Mouse (Mus musculus) CH12.LX (cell line): ENCODE data around the gene Bcl9l. TPM values are rescaled to one million over a fixed set of nuclear protein-coding genes. Genes with fewer than 3 reads are reported as not detected.

Experiments
- DNase-seq: peaks from one replicate; pipeline ENCODE4 v3.0.0-alpha.2; 2013; ENCODE audit errors: extremely low read depth
- H3K27ac ChIP-seq: 2 replicates; pipeline ENCODE4 v1.5.1; 2012; ENCODE audit warnings: low read depth, mild to moderate bottlenecking, control low read depth, moderate library complexity; ENCODE audit not compliant: insufficient read depth
- H3K27me3 ChIP-seq: replicated peaks from 2 replicates; pipeline ENCODE3; 2012; ENCODE audit warnings: inconsistent platforms
- H3K36me3 ChIP-seq, 2 experiments: replicated peaks in 1 of 2; 2 replicates each; pipeline versions ENCODE3 to v1.6.1; 2012; ENCODE audit warnings: inconsistent platforms in 1 of 2, low read length in 1 of 2, mild to moderate bottlenecking in 1 of 2, mixed read lengths in 1 of 2, moderate library complexity in 1 of 2; ENCODE audit not compliant: control insufficient read depth in 1 of 2, insufficient read depth in 1 of 2
- H3K4me1 ChIP-seq, 2 experiments: 2 replicates each; pipeline ENCODE4 v1.6.1; 2012; ENCODE audit warnings: inconsistent platforms in 1 of 2, moderate library complexity in 1 of 2; ENCODE audit not compliant: insufficient read depth in 2 of 2, control insufficient read depth in 1 of 2
- H3K4me2 ChIP-seq: 2 replicates; pipeline ENCODE4 v1.6.1; 2012; ENCODE audit warnings: low read depth, mild to moderate bottlenecking, control low read depth; ENCODE audit not compliant: poor library complexity, insufficient read depth, severe bottlenecking
- H3K4me3 ChIP-seq, 3 experiments: fragments of 150-350 bp in 1 of 3; sonication (generic) in 1 of 3; replicated peaks in 1 of 3; 2 replicates each; pipeline versions ENCODE3 to v1.5.1; 2011 to 2012; ENCODE audit warnings: low read depth in 2 of 3, low read length in 2 of 3, mild to moderate bottlenecking in 2 of 3, moderate library complexity in 2 of 3, control low read depth in 1 of 3, improper control_type of control experiment in 1 of 3, inconsistent platforms in 1 of 3, mixed read lengths in 1 of 3; ENCODE audit not compliant: poor library complexity in 1 of 3
- H3K79me2 ChIP-seq: replicated peaks from 2 replicates; pipeline ENCODE4 v1.6.1; 2012; ENCODE audit warnings: mild to moderate bottlenecking, moderate library complexity; ENCODE audit not compliant: control insufficient read depth, poor library complexity, insufficient read depth, severe bottlenecking; ENCODE audit errors: extremely low read depth
- H3K9ac ChIP-seq: 2 replicates; pipeline ENCODE4 v1.6.1; 2012; ENCODE audit warnings: low read depth, mild to moderate bottlenecking, control low read depth, moderate library complexity; ENCODE audit not compliant: insufficient read depth
- H3K9me3 ChIP-seq: replicated peaks from 2 replicates; pipeline ENCODE3; 2012; ENCODE audit warnings: low read length, inconsistent platforms, mixed read lengths
- CHD1 ChIP-seq: IDR thresholded peaks from 2 replicates; pipeline ENCODE4 v1.6.1; 2012; ENCODE audit warnings: low read depth, low read length, improper control_type of control experiment, inconsistent platforms
- E2F4 ChIP-seq: IDR thresholded peaks from 2 replicates; pipeline ENCODE4 v1.6.1; 2011; ENCODE audit warnings: low read depth, low read length, improper control_type of control experiment; ENCODE audit not compliant: insufficient replicate concordance
- ETS1 ChIP-seq: conservative IDR thresholded peaks from 2 replicates; pipeline ENCODE4 v1.6.1; 2012; ENCODE audit warnings: low read depth, mild to moderate bottlenecking, inconsistent platforms, low read length, improper control_type of control experiment, moderate library complexity
- GABPA ChIP-seq: IDR thresholded peaks from 2 replicates; pipeline ENCODE4 v1.6.1; 2012; ENCODE audit warnings: low read depth, low read length, improper control_type of control experiment, inconsistent platforms; ENCODE audit not compliant: insufficient replicate concordance
- HCFC1 ChIP-seq: IDR thresholded peaks from 2 replicates; pipeline ENCODE4 v1.6.1; 2012; ENCODE audit warnings: low read depth, mild to moderate bottlenecking, inconsistent platforms, low read length, improper control_type of control experiment
- IRF4 ChIP-seq: IDR thresholded peaks from 2 replicates; pipeline ENCODE4 v1.6.1; 2014; ENCODE audit warnings: low read depth, mild to moderate bottlenecking, inconsistent platforms, low read length, improper control_type of control experiment
- KAT2A ChIP-seq: IDR thresholded peaks from 2 replicates; pipeline ENCODE4 v1.6.1; 2012; ENCODE audit warnings: low read length, improper control_type of control experiment, inconsistent platforms; ENCODE audit not compliant: insufficient replicate concordance
- MAFK ChIP-seq: IDR thresholded peaks from 2 replicates; pipeline ENCODE4 v1.6.1; 2011; ENCODE audit warnings: low read length, improper control_type of control experiment; ENCODE audit not compliant: insufficient replicate concordance
- MAX ChIP-seq: IDR thresholded peaks from 2 replicates; pipeline ENCODE4 v1.6.1; 2011; ENCODE audit warnings: low read length, improper control_type of control experiment
- MEF2A ChIP-seq: IDR thresholded peaks from 2 replicates; pipeline ENCODE4 v1.6.1; 2014; ENCODE audit warnings: low read depth, mild to moderate bottlenecking, inconsistent platforms, low read length, improper control_type of control experiment, borderline replicate concordance
- MXI1 ChIP-seq: IDR thresholded peaks from 2 replicates; pipeline ENCODE4 v1.6.1; 2011; ENCODE audit warnings: mild to moderate bottlenecking, low read depth, low read length, improper control_type of control experiment
- NELFE ChIP-seq: IDR thresholded peaks from 2 replicates; pipeline ENCODE4 v1.6.1; 2011; ENCODE audit warnings: low read depth, low read length, improper control_type of control experiment
- TBP ChIP-seq: conservative IDR thresholded peaks from 2 replicates; pipeline ENCODE4 v1.6.1; 2011; ENCODE audit warnings: low read depth, low read length, improper control_type of control experiment
- ZNF384 ChIP-seq: IDR thresholded peaks from 2 replicates; pipeline ENCODE4 v1.6.1; 2012; ENCODE audit warnings: low read depth, low read length, improper control_type of control experiment, inconsistent platforms
- dilution Hi-C: fragments of 300-500 bp; cut with MboI; formaldehyde crosslinking; loops from 2 replicates; pipeline ENCODE4 v1.14.3; 2020; ENCODE audit warnings: low sequenced_read_pairs; ENCODE audit not compliant: extremely low pct_unique_long_range_greater_than_20kb, extremely low pct_ligation_motif_present
- in situ Hi-C: fragments of 300-500 bp; cut with MboI; formaldehyde crosslinking; loops from 3 replicates; pipeline ENCODE4 v1.14.3; 2019; ENCODE audit warnings: low sequenced_read_pairs, low pct_ligation_motif_present, low pct_unique_long_range_greater_than_20kb, mixed read lengths
- polyA plus RNA-seq: library from polyadenylated mRNA; unstranded; fragments of >175 nt; gene quantifications from 2 replicates; pipeline ENCODE4 v1.2.1, GENCODE M21; 2012; ENCODE audit warnings: low read depth; ENCODE audit not compliant: insufficient read length
- total RNA-seq, 2 experiments: library from RNA; depleted of rRNA; stranded (reverse); fragments of 300-350 nt in 1 of 2; fragments of >200 nt in 1 of 2; gene quantifications; 2 replicates each; pipeline ENCODE4 v1.2.3; 2012 to 2014

Bcl9l gene
- total and polyA plus RNA-seq, 3 experiments, result 0.67 to 7.5 (median 1.6) TPM

- 0 out of 2 replicates have a peak overlapping the region, but pooled peaks have one; percentile 85 for H3K4me2 ChIP-seq
- no peak overlapping the region for H3K9ac ChIP-seq
- DNase-seq, result no peak
- TF ChIP-seq GABPA (no peak), ZNF384 (no peak), MEF2A (no peak), NELFE (no peak), MAX (no peak), HCFC1 (no peak), IRF4 (no peak), MXI1 (no peak), CHD1 (no peak), MAFK (no peak), TBP (no peak), E2F4 (no peak), ETS1 (no peak), KAT2A (no peak)
- in situ Hi-C loops (no loop called here), dilution Hi-C loops (no loop called here)
- H3K9me3 ChIP-seq, result no peaks in the 10 kb centered on the region
- peaks cover 13 to 81% of the 10 kb centered on the region in 2 experiments for H3K4me1 ChIP-seq
- H3K4me3 ChIP-seq, result no peak overlapping the region
- H3K27ac ChIP-seq, result no peak overlapping the region
- H3K27me3 ChIP-seq, result peaks cover 5% of the 10 kb centered on the region
- H3K79me2 ChIP-seq, result no peaks in the 10 kb centered on the region
- peaks cover 0 to 28% of the 10 kb centered on the region in 2 experiments for H3K36me3 ChIP-seq
Measured at GRCm38 (mm10) chr9:44485105-44485515, 2.5 kb downstream of the Bcl9l start.

GRCm38 (mm10) chr9:44485516-44486161 lies 3.0 kb downstream of the Bcl9l start:
- Histone ChIP-seq H3K36me3 (peaks cover 0 to 28% of the 10 kb centered on the region in 2 experiments), H3K4me2 (no peak overlapping the region), H3K9ac (no peak overlapping the region), H3K4me3 (no peak overlapping the region), H3K27ac (no peak overlapping the region), H3K27me3 (peaks cover 5% of the 10 kb centered on the region), H3K79me2 (no peaks in the 10 kb centered on the region), H3K4me1 (peaks cover 16 to 81% of the 10 kb centered on the region in 2 experiments), H3K9me3 (no peaks in the 10 kb centered on the region)
- TF ChIP-seq GABPA, result no peak
- no peak for TF ChIP-seq ZNF384
- no peak for TF ChIP-seq MXI1
- dilution Hi-C loops (no loop called here), in situ Hi-C loops (no loop called here)
- no peak for DNase-seq
